Mouse (Mus musculus): ENCODE data around the gene Osm.

Gene Osm

DNA sequence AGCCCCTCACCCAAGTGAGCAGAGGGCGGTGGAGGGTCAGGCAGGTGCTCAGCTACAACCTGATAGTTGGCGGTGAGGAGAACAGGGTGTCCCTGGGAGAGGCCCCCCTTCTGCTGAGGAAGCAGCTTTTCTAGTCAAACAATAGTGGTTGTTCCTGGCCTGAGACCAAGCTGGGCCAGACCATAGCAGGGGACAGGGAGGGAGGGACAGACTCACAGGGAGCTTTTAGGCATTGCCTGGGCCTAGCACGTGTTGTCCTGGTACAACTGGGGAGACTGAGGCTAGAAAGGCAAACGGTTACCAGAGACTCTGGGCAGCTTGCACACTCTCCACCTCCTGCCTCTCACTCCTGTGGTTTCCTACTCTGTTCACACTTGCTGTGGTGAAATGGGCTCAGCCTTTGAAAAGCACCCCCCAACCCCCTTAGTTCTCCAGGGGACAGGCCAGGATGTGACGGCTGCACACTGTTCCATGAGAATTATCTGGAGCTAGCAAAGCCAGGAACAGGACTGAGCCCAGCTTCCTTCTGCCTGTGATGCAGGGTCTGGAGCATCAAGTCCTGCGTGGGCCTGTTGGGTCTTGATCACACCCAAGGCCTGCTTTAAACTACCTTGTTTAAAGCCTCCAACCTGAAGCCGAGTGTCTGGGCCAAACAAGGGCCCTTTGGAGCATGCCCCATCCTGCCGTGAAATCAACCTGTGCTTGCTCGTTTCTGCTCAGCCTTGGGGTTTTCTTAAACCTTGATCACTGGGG is 19.8 kb upstream of the Osm start:
- no peak for DNase-seq (ENCODE audit: low spot score)

DNA sequence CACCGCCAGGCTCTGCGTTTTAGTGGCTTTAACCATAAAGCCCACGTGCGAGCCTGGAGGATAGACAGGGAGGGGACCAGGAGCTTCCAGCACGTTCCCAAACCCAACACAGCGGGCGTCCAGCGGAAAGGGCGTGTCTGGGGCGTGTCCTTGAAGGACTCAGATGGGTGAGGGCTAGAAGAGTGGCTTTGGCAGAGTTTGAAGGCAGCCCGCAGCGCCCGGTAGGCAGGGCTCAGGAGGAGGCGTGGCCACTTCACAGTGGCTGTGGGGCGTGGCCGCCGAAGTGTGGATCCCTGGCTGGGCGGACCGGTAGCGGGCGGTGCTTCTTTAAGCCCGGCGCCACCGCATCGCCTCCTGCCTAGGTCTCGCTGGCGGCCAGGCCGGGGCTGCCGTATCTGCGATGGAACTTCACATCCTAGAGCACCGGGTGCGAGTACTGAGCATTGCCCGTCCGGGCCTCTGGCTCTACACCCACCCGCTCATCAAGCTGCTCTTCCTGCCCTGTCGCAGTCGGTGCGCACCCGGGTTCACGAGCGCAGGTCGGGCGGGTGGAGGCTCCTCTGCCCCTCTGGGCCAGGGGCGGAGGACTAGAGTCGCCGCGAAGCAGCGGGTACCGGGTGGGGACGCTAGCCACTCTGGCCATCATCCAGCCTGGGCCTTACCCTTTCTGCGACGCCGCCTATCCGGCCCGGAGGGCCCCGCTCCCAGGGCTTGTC is 18.1 kb upstream of the Osm start, which contains the start of gene Castor1:
Gene Castor1 (plus strand): TSS at position 312 of the 716 bp plus-strand sequence.
- no peak for DNase-seq (ENCODE audit: low spot score)

DNA sequence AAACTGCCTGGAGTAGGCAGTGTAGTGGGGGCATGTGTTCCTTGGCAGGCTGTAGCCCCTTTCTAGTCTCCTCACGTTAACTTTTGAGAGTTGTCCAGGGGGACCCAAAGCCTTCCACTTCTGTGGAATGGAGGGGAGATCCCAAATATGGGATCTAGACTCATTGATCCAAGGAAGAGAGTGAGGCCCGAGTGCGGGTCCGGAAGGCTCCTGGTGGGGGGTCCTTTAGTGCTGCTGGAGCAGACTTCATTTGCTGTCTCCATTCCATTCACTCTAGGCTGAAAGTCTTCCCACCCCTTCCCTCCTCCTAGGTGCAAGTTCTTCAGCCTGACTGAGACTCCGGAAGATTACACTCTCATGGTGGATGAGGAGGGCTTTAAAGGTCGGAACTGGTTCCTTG is 17.6 kb upstream of the Osm start:
- DNase-seq (ENCODE audit: low spot score): no peak

DNA sequence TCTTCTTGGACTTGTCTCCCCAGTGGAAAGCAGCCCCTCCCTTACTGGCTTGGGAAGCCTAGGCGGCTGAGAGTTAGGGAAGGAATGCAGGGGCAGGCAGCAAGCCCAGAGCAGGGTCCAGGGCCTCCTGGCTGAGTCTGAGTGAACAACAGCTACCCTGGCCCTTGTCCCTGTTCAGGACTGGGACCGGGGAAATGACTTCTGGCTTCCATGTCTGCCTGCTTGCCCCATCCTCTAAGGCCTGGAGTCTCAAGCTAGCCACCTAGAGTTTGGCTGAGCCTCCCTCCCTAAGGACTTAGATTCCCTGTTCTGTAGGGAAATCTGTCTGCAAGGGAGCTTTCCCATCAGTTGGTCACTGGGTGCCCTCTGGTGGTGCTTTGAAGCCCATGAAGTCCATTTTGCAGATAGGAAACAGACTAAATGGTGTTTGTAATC is 16.9 kb upstream of the Osm start:
- peak; percentile 93 for DNase-seq (ENCODE audit: low spot score)

DNA sequence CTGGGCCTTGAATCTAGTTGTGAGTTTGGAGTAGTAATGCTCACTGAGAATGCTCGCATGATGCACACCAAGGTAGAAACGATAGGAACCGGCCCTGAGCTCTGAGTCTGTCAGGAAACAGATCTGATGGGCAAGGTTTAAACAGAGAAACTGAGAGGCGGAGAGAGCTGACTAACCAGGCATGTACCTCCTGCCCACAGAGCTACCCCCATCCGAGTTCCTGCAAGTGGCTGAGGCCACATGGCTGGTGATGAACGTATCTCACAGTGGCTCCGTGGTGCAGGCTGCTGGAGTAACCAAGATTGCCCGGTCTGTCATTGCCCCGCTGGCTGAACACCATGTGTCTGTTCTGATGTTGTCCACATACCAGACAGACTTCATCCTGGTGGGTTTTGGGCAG is 16.3 kb upstream of the Osm start:
- no peak for DNase-seq (ENCODE audit: low spot score)

DNA sequence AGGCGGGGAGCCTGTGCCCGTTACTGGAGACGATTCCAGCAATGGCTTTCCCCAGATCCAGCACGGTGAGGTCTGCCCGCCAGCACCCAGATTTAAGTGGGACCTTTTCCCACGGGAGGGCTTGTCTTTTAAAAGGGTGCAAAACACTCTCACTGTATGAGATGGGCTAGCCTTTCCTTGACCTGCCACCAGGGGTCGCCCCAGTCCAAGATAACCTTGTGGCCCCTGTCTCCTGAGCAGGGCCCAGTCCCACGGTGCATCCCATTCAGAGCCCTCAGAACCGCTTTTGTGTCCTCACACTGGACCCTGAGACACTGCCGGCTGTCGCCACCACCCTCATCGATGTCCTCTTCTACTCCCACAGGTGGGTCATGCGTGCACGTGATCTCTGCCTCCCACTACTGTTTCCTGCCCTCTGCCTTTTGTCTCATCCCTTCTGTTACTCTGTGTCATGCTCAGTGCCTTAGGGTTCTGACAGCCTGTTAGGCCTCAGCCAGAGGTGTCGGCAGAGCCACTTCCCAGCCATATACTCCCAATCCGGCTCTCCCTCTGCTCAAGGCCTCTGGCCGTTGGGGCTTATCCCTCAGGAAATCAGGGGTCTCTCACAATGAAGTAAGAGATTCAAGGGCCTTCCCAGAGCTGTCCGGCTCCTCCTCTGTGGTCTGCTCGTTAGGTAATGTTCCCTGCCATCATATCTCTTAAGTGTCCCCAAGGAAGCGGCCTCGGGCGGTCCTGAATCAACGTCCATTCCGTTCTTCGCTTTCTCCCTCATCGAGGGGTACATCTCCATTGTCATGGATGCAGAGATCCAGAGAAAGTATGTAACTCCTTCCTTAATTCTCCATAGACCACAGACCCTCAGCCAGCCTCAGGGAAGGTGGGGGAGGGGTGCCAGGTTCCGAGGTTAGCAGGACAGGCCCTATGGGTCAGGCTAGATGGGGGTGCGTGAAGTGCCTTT is 15.5 kb upstream of the Osm start:
- DNase-seq (ENCODE audit: low spot score): peak; percentile 77

DNA sequence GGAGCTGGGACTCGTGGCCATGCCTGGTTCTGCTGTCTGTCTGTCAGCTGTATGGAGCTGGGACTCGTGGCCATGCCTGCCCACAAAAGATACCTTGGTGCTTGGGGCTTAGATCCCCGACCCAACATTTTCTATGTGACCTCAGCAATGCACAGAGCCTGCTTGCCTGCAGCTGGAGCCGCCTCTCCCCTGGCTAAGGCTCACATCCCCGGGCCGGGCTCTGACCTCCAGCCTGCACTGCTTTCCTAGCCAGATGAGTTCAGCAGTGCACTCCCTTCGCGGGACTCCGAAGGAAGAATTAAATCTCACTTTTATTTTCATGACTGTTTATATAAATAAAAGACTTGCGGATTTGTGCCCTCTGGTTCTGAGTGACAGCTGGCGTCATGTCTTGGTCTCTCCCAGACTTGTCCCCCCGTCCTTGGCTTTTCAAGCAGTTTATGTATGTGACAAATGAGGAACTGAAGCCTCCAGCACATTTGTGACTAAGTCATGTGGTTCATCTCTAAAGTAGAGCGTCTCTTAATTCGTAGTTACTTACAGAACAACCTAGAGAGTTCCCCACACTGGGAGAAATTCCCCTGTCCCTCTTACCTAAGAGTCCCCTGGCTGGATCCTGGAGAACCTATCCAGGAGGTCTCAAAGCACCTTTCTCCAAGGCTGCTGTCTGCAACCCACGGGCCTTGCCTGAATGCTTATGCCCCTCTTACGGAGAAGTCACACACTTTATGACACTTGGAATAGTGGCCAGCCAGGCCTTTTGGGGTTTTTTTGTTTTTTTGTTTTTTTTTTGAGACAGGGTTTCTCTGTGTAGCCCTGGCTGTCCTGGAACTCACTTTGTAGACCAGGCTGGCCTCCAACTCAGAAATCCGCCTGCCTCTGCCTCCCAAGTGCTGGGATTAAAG is 13.9 kb upstream of the Osm start:
- peak; percentile 39 for DNase-seq (ENCODE audit: low spot score)

DNA sequence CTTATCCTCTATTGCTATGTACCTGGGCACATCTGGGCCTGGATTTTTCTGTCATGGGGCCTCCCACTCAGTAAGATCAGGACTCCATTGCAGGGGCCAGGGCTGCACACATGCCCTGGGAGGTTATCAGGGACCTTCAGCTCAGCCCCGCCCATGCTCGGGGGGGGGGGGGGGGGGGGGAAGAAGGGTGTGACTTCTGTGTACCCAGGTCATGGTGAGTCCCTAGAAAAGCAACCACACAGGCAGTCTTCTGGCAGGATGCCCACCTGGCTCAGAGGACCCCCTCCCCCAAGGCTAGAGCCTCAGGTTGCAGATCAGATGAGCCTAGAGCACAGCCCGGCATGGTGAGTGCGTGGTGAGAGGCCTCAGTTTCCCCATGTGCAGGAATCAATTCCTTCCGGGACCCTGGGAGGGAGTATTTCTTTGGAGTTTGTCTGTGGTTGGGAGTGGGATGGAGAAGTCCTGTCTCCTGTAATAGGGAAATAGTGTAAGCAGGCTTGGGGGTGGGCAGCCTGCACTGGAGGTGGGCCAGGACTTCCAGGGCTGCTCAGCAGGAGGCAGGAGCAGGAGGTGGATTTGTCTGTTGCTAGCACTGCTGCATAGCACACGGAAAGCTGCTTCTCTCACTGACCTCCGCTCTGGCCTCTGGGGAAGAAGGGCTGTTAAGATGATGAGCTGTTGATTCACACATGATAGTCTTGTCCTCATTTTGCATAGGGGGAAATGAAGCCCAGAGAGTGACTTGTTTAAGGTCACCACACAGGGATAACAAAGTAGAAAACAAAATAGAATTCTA is 12.6 kb upstream of the Osm start:
- DNase-seq (ENCODE audit: low spot score): no peak

DNA sequence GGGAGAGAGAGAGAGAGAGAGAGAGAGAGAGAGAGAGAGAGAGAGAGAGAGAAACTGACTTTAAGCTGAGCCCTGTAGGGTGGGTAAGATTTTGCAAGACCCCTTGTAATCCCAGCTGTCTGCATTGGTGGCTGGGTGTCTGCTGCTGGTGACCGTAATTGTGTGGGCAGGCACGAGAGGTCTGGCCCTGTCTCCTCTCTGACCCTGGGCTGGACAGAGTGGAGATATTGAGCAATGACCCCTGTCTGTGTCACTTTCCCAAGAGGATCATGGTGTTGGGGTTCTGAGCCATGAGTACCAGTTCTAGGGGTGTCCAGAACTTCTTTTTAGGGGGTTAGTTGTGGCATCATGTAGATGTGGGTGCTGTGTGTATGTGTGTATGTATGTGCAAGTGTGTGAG is 12.0 kb upstream of the Osm start:
- no peak for DNase-seq (ENCODE audit: low spot score)

DNA sequence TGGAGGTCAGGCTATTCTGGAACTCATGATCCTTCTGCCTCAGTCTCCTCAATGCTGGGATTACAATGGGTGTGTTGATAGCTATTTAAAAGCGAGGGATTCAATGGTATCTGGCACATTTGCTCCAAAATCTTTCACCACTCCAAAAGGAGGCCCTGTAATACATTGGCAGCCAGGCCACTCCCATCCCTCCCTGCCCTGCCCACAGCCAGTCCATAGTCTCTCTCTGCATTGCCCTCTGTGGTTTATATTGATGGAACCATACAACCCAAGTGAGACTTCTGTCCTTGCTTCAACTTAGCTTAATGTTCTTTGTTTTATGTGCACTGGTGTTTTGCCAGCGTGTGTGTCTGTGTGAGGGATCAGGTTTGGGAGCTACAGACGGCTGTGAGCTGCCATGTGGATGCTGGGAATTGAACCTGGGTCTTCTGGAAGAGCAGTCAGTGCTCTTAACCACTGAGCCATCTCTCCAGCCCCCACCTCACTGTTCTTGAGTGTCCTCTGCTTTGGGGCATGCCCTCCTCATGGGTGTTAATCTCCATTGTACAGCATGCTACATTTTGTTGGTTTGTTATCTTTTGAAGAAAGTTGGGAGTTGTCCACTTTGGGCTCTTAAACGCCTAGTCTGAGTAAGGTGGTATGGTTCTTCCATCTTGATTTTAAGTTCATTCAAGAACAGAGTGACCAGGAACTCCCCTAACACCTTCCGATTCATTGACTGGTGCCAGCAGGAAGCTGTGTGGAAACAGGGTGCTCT is 9.5 kb upstream of the Osm start:
- DNase-seq (ENCODE audit: low spot score): no peak

DNA sequence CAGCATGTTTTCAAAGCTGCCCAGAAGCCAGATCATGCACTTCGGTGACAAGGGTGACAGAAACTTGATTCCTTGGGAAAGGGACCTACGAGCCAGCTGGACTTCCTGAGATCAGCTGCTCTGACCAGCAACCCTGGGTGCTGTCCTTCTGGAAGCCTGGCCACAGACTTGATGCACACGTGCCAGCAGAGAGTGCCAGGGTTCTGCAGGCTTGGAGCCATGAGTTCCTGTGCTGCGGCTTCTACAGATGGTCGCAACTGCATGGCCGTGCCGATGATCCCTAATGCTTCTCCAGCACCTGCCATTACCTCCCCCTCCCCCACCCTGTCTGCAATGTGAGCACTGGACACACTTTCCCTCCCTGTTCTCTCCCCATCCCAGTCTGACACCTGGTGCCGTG is 7.8 kb upstream of the Osm start:
- peak; percentile 85 for DNase-seq (ENCODE audit: low spot score)

DNA sequence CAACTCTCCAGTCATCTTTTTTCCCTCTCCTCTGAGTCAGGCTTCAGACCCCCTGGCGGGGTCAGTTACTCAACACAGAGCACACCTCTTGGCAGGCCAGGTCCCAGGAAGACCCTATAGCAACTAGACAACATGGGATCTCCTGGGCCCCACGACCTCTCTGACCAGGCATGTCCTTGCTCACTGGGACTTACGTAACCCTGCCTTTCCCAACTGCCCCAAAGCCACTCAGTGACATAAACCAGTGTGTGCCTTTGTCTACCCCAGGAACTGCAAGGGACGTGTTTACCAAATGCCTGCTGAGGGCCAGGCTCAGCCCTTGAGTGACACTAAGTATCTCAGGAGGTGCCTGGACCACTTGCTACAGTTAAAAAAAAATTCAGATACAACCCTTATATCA is 6.4 kb upstream of the Osm start:
- DNase-seq (ENCODE audit: low spot score): no peak

DNA sequence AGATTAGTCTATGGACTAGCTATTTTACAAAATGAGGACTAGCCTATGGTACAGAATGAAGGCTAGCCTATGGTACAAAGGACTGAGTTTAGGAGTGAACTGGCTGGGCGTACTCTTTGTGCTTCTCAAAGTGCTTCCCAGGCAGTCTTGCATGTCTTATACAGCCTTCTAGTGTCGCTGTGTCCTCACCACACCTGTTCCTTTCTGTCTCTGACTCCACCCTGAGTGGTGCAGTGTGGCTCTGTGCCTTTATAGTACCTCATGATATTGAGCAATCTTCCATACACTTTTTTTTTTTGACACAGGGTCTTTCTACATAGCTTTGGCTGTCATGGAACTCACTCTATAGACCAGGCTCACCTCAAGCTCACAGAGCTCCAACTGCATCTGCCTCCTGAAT is 4.8 kb upstream of the Osm start:
- no peak for DNase-seq (ENCODE audit: low spot score)

DNA sequence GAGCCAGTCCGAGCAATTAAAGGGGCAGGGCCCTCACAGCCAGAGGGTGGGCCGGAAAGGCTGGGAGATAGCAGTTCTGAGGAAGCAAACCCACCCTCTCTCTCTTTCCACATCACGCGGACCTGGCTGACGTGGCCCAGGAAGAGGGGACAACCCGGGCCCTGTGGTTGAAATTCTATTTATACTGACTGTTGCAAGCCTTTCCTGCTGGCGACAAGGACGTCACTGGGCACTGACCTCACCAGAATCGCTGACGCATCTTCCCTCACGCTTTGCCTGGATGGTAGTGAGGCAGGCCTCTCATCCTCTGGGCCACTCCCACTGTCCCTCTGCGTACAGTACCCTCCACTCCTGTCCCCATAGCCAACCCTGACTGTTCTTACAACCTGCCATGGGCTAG is 3.6 kb upstream of the Osm start:
- no peak for DNase-seq (ENCODE audit: low spot score)

DNA sequence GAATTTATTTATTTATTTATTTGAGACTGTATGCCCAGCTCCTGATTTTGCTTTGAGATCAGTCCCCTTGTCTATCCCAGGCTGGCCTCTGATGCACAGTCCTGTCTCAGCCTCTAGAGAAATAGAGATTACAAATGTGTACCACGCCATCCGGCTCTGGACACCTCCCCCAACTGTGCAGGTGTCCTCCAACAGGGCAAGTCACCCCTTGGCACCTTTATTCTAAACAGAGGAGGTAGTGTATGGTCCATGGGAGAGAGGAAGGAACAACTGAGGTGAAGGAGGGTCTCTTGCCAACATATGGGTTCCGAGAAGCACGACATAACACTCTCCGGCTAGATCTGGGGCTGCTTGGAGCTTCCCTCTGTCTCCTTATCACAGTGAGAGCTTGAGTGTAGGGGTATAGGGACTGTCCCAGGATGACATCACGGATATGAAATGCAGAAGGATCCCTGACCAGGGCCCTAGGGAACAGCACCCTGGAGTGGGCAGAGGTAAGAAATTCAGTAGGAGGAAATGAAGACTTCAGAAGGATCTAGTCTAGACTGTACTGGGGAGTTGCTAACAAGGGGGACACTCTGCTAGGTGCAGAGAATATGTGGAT is 1.1 kb upstream of the Osm start:
- DNase-seq (ENCODE audit: low spot score): no peak

DNA sequence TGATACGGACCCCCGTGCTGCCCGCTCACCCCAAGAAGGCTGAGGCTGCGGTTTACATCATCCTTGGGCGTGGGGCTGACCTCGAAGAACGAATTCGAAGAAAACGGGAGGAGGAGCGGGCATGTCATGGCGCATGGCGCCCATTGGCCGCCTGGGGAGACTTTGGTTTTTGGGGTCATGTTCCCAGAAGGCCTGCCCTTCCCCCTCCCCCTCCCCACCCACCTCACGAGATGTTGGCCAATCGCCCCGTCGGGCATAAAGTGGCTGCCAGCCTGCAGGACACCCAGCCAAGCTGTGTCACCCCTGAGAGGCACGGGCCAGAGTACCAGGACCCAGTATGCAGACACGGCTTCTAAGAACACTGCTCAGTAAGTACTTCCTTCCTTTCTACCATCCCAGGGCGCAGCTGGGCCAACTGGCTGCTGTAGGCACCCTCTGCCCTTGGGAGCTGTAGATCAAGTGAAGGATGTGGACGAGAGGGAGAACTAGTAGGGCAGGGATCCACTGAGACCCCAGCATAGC is 387 bp downstream of the Osm start:
- DNase-seq (ENCODE audit: low spot score): no peak

DNA sequence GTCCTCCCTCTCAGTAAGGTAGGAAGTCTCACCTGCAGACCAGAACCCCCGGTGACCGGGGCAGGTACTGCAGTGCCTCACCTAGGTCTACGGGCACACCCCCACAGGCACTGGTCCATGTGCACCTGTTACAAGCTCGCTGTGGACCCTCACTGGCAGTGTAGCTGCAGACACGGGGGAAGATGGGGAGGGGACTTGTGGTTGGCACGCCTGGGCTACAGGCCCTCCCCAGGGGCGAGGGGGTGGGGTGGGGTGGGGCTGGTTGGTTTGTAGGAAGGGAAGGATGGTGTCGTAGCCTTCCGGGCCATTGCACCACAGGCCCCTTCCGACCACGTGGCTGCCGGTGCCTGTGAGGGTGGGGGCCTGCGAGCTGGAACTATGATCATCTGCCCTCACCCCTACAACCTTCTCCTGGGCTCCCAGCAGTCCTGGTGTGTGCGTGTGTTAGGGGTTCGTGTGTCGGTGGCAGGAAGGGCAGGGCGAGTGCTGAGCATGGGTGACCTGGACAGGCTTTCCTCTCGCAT is 1.2 kb downstream of the Osm start:
- no peak for DNase-seq (ENCODE audit: low spot score)

DNA sequence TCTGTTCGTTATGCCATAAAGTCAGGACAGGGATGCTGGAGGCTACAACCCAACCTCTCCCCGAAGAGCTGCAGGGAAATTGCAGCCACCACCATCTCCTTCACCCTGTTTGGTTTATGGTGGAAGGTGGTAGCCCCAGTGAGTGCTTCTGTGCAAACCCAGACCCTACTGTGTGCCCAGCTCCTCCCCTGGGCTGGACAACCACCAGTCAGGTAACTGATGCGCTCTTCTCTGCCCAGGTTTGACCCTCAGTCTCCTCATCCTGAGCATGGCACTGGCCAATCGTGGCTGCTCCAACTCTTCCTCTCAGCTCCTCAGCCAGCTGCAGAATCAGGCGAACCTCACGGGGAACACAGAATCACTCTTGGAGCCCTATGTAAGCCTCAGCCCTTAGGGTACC is 1.9 kb downstream of the Osm start:
- DNase-seq (ENCODE audit: low spot score): no peak

DNA sequence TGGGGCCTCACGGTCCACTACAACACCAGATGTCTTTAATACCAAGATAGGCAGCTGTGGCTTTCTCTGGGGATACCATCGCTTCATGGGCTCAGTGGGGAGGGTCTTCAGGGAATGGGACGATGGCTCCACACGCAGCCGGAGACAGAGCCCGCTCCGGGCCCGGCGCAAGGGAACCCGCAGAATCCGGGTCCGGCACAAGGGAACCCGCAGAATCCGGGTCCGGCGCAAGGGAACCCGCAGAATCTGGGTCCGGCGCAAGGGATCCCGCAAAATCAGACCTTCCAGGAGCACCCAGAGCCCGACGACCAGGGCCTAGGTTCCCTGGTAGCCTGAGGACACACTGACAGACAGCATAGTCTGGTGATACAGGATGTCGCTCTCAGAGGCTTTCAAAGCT is 3.5 kb downstream of the Osm start:
- no peak for DNase-seq (ENCODE audit: low spot score)
